In the genomic region with DNA sequence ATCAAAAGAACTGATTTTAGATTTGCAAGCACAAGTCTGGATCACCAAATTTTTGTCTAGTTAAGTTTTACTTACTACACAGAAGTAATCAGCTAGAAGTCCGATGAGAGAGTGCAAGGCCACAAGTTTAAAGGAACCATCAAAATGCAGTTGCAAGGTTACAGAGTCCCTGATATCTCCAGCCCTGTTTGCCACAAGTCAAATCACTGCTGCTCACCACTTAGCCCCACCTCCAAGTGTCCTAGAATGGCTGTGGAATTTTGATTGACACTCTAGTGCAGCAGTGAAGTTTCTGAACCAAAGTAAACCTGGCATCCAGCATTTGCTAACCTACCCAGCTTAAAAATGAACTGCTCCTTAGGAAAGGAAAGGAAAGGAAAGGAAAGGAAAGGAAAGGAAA, we compare ENCODE assay signal across 12 mouse cellular contexts. TPM values are rescaled to one million over a fixed set of nuclear protein-coding genes. Genes with fewer than 3 reads are reported as not detected.
A peak's percentile ranks its signal among the peaks of the same experiment; 100 is the strongest.
DNase-seq lines count a peak whose midpoint lies in the region; ATAC-seq lines count a peak whose summit lies in the region.
"Had no signal": no experiment of that assay in that cellular context is flagged by ENCODE, and none has a peak within 500 bp of the region (broad histone marks: within the 10 kb centered on the region; RNA-seq: fewer than 3 reads in every experiment).

No protein-coding gene starts in this region.

- H3K4me3 ChIP-seq in kidney, embryonic 14.5 days (ENCODE audit: low read length): no peak overlapping the region
- H3K4me3 ChIP-seq in heart, embryonic 14.5 days (ENCODE audit: control insufficient read depth in 1 of 2, insufficient read depth in 1 of 2, low read depth in 1 of 2, low read length in 2 of 2): peak overlapping the region in 1 of 2 experiments; percentile 29; a peak in 2 of 4 replicates
- no peak overlapping the region for H3K4me3 ChIP-seq in midbrain, embryonic 11.5 days (ENCODE audit: low read depth, low read length)

- no peak for ATAC-seq in kidney, embryonic 14.5 days (ENCODE audit: low FRiP score, low TSS enrichment)
- peak; percentile 64; the same call in 1 of the 2 replicates for ATAC-seq in heart, embryonic 14.5 days (ENCODE audit: insufficient number of reproducible peaks, insufficient read depth, low FRiP score, low read depth)
- no peak for ATAC-seq in midbrain, embryonic 11.5 days (ENCODE audit: low FRiP score)
- ATAC-seq: intestine, embryonic 16.5 days had no signal

- intact Hi-C loops in left cerebral cortex, postnatal 25 days (cut with DNase I): no loop called here

- no peak overlapping the region for H3K27ac ChIP-seq in kidney, embryonic 14.5 days (ENCODE audit: low read depth, low read length)
- peak overlapping the region; percentile 20 to 41; a peak in 1 of 4 replicates for H3K27ac ChIP-seq in heart, embryonic 14.5 days (replicated peaks in 1 of 2; ENCODE audit: control insufficient read depth in 1 of 2, insufficient read depth in 1 of 2, low read depth in 2 of 2, low read length in 2 of 2)
- no peak overlapping the region for H3K27ac ChIP-seq in midbrain, embryonic 11.5 days (ENCODE audit: low read depth, low read length)
- H3K27ac ChIP-seq: liver, embryonic 14.5 days had no signal

- H3K27me3 ChIP-seq in kidney, embryonic 14.5 days (ENCODE audit: control insufficient read depth, insufficient read depth, low read length): no peaks in the 10 kb centered on the region
- no peaks in the 10 kb centered on the region for H3K27me3 ChIP-seq in heart, embryonic 14.5 days (ENCODE audit: control insufficient read depth, insufficient read depth, low read length)
- H3K27me3 ChIP-seq in midbrain, embryonic 11.5 days (ENCODE audit: control insufficient read depth, insufficient read depth, low read length): no peaks in the 10 kb centered on the region

- WGBS in kidney, embryonic 14.5 days: 87% methylated on average over 1 of the region's 1 CpGs
- 28% methylated on average over 1 of the region's 1 CpGs for WGBS in heart, embryonic 14.5 days
- 76% methylated on average over 1 of the region's 1 CpGs for WGBS in midbrain, embryonic 11.5 days

- H3K36me3 ChIP-seq in kidney, embryonic 14.5 days (ENCODE audit: control insufficient read depth, insufficient read depth, low read length): no peaks in the 10 kb centered on the region
- no peaks in the 10 kb centered on the region for H3K36me3 ChIP-seq in heart, embryonic 14.5 days (ENCODE audit: control insufficient read depth, insufficient read depth, low read length)
- no peaks in the 10 kb centered on the region for H3K36me3 ChIP-seq in midbrain, embryonic 11.5 days (ENCODE audit: control insufficient read depth, insufficient read depth, low read length)

- H3K9ac ChIP-seq in kidney, embryonic 14.5 days (ENCODE audit: low read depth, low read length): no peak overlapping the region
- peak overlapping the region; percentile 11; the same call in 1 of the 2 replicates for H3K9ac ChIP-seq in heart, embryonic 14.5 days (ENCODE audit: low read length)
- no peak overlapping the region for H3K9ac ChIP-seq in midbrain, embryonic 11.5 days (ENCODE audit: low read length)
- H3K9ac ChIP-seq: liver, embryonic 14.5 days had no signal

- H3K4me2 ChIP-seq in kidney, embryonic 14.5 days (replicated peaks; ENCODE audit: low read depth, low read length): no peak overlapping the region
- H3K4me2 ChIP-seq in heart, embryonic 14.5 days (ENCODE audit: low read length): peak overlapping the region; percentile 45
- H3K4me2 ChIP-seq in midbrain, embryonic 11.5 days: no peak overlapping the region

- no peaks in the 10 kb centered on the region for H3K9me3 ChIP-seq in kidney, embryonic 14.5 days (ENCODE audit: control insufficient read depth, low read length)
- H3K9me3 ChIP-seq in heart, embryonic 14.5 days (ENCODE audit: control insufficient read depth, low read length): no peaks in the 10 kb centered on the region
- no peaks in the 10 kb centered on the region for H3K9me3 ChIP-seq in midbrain, embryonic 11.5 days (ENCODE audit: control insufficient read depth, low read length)

- DNase-seq in kidney, adult 9 months: peak; percentile 79
- DNase-seq in adrenal gland, postnatal 10 days: peak; percentile 68
- peak; percentile 84 for DNase-seq in lung, postnatal 25 days (ENCODE audit: low spot score)
- DNase-seq in midbrain, embryonic 11.5 days (ENCODE audit: low spot score, missing footprints): no peak
- no peak for DNase-seq in ovary, postnatal 36 days (ENCODE audit: low spot score)
- no peak for DNase-seq in left cerebral cortex, postnatal 25 days (ENCODE audit: low spot score in 2 of 2)
- DNase-seq: cerebellum, postnatal 10 days; right cerebral cortex, postnatal 4 days had no signal

- no peaks in the 10 kb centered on the region for H3K4me1 ChIP-seq in kidney, embryonic 14.5 days (ENCODE audit: control insufficient read depth, insufficient read depth, low read length)
- peaks cover 1 to 10% of the 10 kb centered on the region in 2 experiments; a peak in 3 of 4 replicates for H3K4me1 ChIP-seq in heart, embryonic 14.5 days (ENCODE audit: control insufficient read depth in 2 of 2, insufficient read depth in 2 of 2, low read length in 2 of 2)
- no peaks in the 10 kb centered on the region for H3K4me1 ChIP-seq in midbrain, embryonic 11.5 days (ENCODE audit: control insufficient read depth, insufficient read depth, low read length)

RNA-seq across cellular contexts. Expression of a gene that starts 39.0 kb away (rescaled TPM):
- polyA plus RNA-seq in kidney, embryonic 14.5 days (2014; fragmentation: Nextera tagmentation; extraction: Ambion mirVana): 6.8 and 7.7 TPM in 2 replicates
- 1,000 to 10,000 TPM; 1,078 to 1,144 TPM for total RNA-seq in adrenal gland, postnatal 10 days (2021)
- 149 TPM in 2 replicates for polyA plus RNA-seq in heart, embryonic 14.5 days (2014; fragmentation: Nextera tagmentation; extraction: Ambion mirVana)
- 1.2 and 2.0 TPM in 2 replicates for polyA plus RNA-seq in midbrain, embryonic 11.5 days (2014; fragmentation: Nextera tagmentation; extraction: Ambion mirVana)
- 1 to 10 TPM; 2.2 to 2.7 TPM for total RNA-seq in left cerebral cortex, postnatal 25 days (2021)

Comparison
In these comparisons a context has a peak if more than half of its experiments do, and no peak if none do; other contexts are left out.
1. DNase-seq: peak in kidney, adult 9 months (single experiment), adrenal gland, postnatal 10 days (single experiment) and lung, postnatal 25 days (single experiment); none in midbrain, embryonic 11.5 days (single experiment), ovary, postnatal 36 days (single experiment) and left cerebral cortex, postnatal 25 days (0 of 2).
2. H3K27ac ChIP-seq: peak in heart, embryonic 14.5 days (2 of 2); none in kidney, embryonic 14.5 days (single experiment) and midbrain, embryonic 11.5 days (single experiment).
3. RNA of a gene that starts 39.0 kb away (polyA plus RNA-seq): 149 TPM in heart, embryonic 14.5 days; 6.8 to 7.7 TPM in kidney, embryonic 14.5 days and 1.2 to 2.0 TPM in midbrain, embryonic 11.5 days; every median in the first group is over 10 times any median in the second.